Mouse (Mus musculus): Measurements from ENCODE around the gene Ankrd24. TPM values are rescaled to one million over a fixed set of nuclear protein-coding genes. Genes with fewer than 3 reads are reported as not detected.
A peak's percentile ranks its signal among the peaks of the same experiment; 100 is the strongest.

Ankrd24 gene
- polyA plus RNA-seq, 1 experiment from 2014 or later, result 14.8 TPM

DNA sequence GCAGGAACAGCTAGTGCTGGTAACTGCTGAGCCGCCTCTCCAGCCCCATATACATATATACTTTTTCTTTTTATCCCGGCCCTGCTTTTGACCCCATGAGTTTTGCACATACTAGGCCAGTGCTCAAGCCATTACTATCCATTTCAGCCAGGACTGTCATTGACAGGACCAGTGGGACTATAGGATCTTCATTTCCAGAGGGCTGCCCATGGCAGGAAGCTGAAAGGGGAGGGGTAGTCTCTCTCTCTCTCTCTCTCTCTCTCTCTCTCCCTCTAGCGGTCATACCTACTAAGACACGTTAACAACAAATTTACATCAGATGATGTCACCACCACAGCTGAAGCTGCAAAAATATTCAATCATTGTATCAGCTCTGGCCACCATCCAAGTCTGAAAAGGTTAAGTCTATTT is 25.6 kb upstream of the Ankrd24 start:
- Histone ChIP-seq H3K27ac (ENCODE audit: low read length) (0 out of 2 replicates have a peak overlapping the region, but pooled peaks have one; percentile 33), H3K9me3 (replicated peaks; ENCODE audit: control insufficient read depth, low read length) (no peaks in the 10 kb centered on the region), H3K4me1 (ENCODE audit: control insufficient read depth, insufficient read depth, low read length) (peaks cover 41% of the 10 kb centered on the region), H3K4me2 (ENCODE audit: low read depth, low read length) (no peak overlapping the region), H3K27me3 (ENCODE audit: control insufficient read depth, insufficient read depth, low read length) (no peaks in the 10 kb centered on the region), H3K36me3 (ENCODE audit: control insufficient read depth, insufficient read depth) (no peaks in the 10 kb centered on the region), H3K4me3 (ENCODE audit: low read length) (no peak overlapping the region), H3K9ac (ENCODE audit: low read length) (no peak overlapping the region)
- 23% methylated on average over 4 of the region's 4 CpGs for WGBS
- no peak for ATAC-seq (replicated peaks; ENCODE audit: extremely low read depth, insufficient read depth, low FRiP score)

DNA sequence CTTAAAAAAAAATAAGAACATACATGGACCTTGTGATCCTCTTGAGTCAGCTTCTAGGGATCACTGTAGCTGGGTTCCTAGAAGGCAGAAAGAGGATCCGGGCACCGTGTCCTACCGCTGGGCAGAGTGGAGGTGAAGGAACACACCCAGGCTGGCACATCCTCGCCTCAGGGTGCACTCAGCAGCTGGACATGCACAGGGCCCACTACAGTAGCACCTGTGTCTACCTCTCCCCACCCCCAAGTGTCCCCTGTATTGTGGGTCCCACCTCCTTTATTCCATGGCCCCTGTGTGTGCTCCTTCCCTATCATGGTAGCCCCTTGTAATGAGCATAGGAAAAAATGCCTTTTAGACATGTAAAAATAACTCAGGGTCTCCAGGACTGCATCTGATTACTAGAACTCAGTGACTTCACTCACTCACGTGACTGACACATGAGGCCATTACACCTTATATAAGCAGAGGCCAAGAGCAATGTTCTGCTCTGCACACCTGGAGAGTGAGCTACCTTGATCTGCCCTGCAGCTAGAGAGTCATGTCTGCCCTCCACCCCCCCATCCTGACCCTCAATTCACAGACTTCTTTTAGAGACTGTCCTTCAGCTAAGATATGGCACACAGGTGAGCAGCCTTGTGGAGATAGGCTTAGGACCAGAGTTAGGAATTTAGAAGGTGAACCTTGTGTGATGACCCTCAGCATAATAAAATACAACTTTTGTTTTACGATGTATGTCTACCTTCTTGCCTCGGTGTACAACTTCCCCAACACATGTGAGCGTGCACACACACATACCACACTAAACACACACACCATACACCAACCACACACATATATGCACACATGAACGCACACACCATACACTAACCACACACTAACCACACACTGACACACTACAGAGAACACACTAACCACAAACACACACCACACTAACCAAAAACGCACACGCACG is 24.0 kb upstream of the Ankrd24 start:
- ATAC-seq (replicated peaks; ENCODE audit: extremely low read depth, insufficient read depth, low FRiP score), result no peak
- Histone ChIP-seq H3K4me2 (ENCODE audit: low read depth, low read length) (peak overlapping the region; percentile 54), H3K4me3 (ENCODE audit: low read length) (peak overlapping the region; percentile 30), H3K27me3 (ENCODE audit: control insufficient read depth, insufficient read depth, low read length) (no peaks in the 10 kb centered on the region), H3K9ac (ENCODE audit: low read length) (peak overlapping the region; percentile 64), H3K9me3 (replicated peaks; ENCODE audit: control insufficient read depth, low read length) (no peaks in the 10 kb centered on the region), H3K36me3 (ENCODE audit: control insufficient read depth, insufficient read depth) (no peaks in the 10 kb centered on the region), H3K27ac (ENCODE audit: low read length) (peak overlapping the region; percentile 46; the same call in 1 of the 2 replicates), H3K4me1 (ENCODE audit: control insufficient read depth, insufficient read depth, low read length) (peaks cover 37% of the 10 kb centered on the region)
- 74% methylated on average over 12 of the region's 12 CpGs for WGBS

DNA sequence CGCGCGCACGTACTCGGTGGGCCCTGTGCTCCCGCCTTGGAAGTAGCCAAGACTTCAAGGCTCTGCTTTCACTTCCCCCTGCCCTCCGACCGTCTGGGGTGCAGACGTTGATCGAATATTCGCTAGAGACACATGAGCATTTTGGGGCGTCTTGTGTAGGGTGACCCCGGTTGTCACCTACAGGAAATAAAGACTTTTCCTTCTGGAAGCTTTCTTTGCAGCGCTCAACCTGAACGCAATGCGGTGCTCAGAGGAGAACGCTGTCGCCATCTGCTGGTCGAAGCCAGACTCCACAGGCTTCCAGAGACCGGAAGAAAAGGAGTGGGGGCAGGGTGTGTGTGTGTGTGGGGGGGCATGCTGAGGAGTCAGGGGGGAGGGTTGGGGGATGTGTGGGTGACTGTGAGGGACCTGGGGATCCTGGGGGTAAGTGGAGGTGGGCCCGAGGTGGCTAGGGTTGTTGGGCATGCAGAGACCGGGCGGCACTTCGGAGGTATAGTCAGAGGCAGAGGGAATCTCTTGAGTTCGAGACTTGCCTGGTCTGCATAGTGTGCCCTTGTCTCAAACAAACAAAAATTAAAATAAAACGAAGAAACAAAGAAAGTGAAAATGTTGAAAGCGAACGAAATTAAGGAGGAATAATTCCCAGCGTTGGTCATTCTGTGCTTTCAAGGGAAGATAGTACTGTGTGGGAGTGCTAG is 23.2 kb upstream of the Ankrd24 start:
- H3K27me3 ChIP-seq (ENCODE audit: control insufficient read depth, insufficient read depth, low read length), result no peaks in the 10 kb centered on the region
- ATAC-seq (replicated peaks; ENCODE audit: extremely low read depth, insufficient read depth, low FRiP score), result peak; percentile 28
- peak overlapping the region; percentile 68 for H3K4me2 ChIP-seq (ENCODE audit: low read depth, low read length)
- H3K36me3 ChIP-seq (ENCODE audit: control insufficient read depth, insufficient read depth), result peaks cover 4% of the 10 kb centered on the region; the same call in 1 of the 2 replicates
- peak overlapping the region; percentile 64 for H3K9ac ChIP-seq (ENCODE audit: low read length)
- peaks cover 33% of the 10 kb centered on the region for H3K4me1 ChIP-seq (ENCODE audit: control insufficient read depth, insufficient read depth, low read length)
- H3K4me3 ChIP-seq (ENCODE audit: low read length), result peak overlapping the region; percentile 52
- peak overlapping the region; percentile 92 for H3K27ac ChIP-seq (ENCODE audit: low read length)
- H3K9me3 ChIP-seq (replicated peaks; ENCODE audit: control insufficient read depth, low read length), result no peaks in the 10 kb centered on the region
- WGBS, result 16% methylated on average over 29 of the region's 29 CpGs

DNA sequence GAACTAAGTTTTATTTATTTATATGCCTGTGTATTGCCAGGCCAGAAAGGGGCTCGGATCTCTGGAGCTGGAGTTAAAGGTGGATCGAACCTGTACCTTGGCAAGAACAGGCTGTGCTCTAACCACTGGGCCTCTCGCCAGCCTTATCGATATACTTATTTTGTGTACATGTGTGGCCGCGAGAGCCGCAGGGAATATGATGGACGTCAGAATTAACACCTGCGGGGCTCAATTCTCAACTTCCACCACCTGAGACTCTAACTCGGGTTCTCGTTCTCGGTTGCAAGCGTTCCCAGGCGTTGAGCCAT is 22.7 kb upstream of the Ankrd24 start:
- no peaks in the 10 kb centered on the region for H3K27me3 ChIP-seq (ENCODE audit: control insufficient read depth, insufficient read depth, low read length)
- H3K36me3 ChIP-seq (ENCODE audit: control insufficient read depth, insufficient read depth), result peaks cover 4% of the 10 kb centered on the region; the same call in 1 of the 2 replicates
- 2% methylated on average over 14 of the region's 14 CpGs for WGBS
- H3K4me1 ChIP-seq (ENCODE audit: control insufficient read depth, insufficient read depth, low read length), result peaks cover 28% of the 10 kb centered on the region
- peak overlapping the region; percentile 68 for H3K4me2 ChIP-seq (ENCODE audit: low read depth, low read length)
- H3K27ac ChIP-seq (ENCODE audit: low read length), result peak overlapping the region; percentile 92
- H3K4me3 ChIP-seq (ENCODE audit: low read length), result peak overlapping the region; percentile 52
- peak overlapping the region; percentile 58 for H3K9ac ChIP-seq (ENCODE audit: low read length)
- ATAC-seq (replicated peaks; ENCODE audit: extremely low read depth, insufficient read depth, low FRiP score), result 0 out of 2 replicates have a peak, but pooled peaks have one; percentile 10
- H3K9me3 ChIP-seq (replicated peaks; ENCODE audit: control insufficient read depth, low read length), result 0 out of 2 replicates have a peak, but pooled peaks cover 2% of the 10 kb centered on the region

DNA sequence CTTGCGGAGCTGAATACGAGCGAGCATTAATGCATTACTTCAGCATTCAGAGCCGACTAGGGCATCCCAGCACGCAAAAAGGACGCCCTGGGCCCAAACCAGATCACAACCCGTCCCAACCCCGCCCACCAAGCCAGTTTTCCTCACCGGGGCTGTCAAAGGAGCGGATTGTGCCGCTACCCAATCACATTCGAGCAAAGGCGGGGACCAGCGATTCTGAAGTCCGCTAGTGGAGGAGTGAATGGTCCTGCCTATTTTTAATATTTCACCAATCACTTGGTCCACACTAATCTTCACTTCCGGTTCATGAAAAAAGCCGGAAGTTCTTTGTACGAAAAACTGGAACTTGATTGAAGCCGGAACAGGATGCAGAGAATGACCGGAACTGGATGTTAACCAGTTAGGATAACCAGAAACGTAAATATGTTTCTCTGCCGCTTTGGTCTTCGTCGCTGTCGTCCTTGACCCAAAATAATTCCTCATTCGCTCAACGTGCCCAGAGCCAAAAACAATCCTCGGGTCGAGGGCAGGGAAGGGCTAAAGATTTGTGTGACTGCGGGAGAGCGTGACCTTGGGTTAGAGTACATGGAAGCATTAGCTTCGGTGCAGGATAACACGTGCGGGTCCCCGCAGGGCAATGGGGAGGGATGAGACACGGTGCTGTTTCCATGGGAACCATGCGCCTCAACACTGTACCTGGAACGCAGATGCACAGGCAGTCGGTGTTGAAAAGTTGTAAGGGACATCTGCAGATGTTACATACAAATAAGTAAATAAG is 22.2 kb upstream of the Ankrd24 start, which contains the start of gene BC025920:
TSS of gene BC025920 (plus strand) at position 297 of the 778 bp plus-strand sequence.
- Histone ChIP-seq H3K9me3 (replicated peaks; ENCODE audit: control insufficient read depth, low read length) (peaks cover 8% of the 10 kb centered on the region), H3K4me3 (ENCODE audit: low read length) (peak within 1 kb of the TSS; percentile 59), H3K9ac (ENCODE audit: low read length) (peak within 1 kb of the TSS; percentile 69), H3K36me3 (ENCODE audit: control insufficient read depth, insufficient read depth) (peaks cover 4% of the 10 kb centered on the region; the same call in 1 of the 2 replicates), H3K27ac (ENCODE audit: low read length) (peak within 1 kb of the TSS; percentile 93), H3K4me1 (ENCODE audit: control insufficient read depth, insufficient read depth, low read length) (peaks cover 24% of the 10 kb centered on the region), H3K27me3 (ENCODE audit: control insufficient read depth, insufficient read depth, low read length) (no peaks in the 10 kb centered on the region), H3K4me2 (ENCODE audit: low read depth, low read length) (peak within 1 kb of the TSS; percentile 83)
- WGBS, result 1% methylated on average over 39 of the region's 39 CpGs
- peak; percentile 89 for ATAC-seq (replicated peaks; ENCODE audit: extremely low read depth, insufficient read depth, low FRiP score)

DNA sequence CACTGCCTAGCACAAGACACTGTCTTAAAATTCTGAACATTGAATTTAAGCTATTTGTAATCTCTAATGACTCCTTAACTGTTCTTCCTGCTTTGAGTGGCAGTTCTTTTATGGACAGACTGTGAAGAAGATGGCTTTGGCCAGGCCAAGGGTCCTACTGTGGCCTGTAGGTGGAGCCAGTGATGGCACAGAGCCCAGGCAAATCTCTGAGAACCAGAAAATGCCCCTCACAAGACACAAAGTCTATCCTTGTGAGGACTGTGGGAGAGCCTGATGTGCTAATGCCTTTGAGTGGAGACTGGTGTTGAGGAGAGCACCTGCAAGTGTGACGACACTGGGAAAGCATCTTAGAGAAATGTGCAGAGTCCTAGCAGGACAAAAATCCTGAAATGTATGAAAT is 20.0 kb upstream of the Ankrd24 start:
- Histone ChIP-seq H3K9ac (ENCODE audit: low read length) (no peak overlapping the region), H3K36me3 (ENCODE audit: control insufficient read depth, insufficient read depth) (peaks cover 4% of the 10 kb centered on the region; the same call in 1 of the 2 replicates), H3K27ac (ENCODE audit: low read length) (no peak overlapping the region), H3K4me3 (ENCODE audit: low read length) (no peak overlapping the region), H3K4me1 (ENCODE audit: control insufficient read depth, insufficient read depth, low read length) (peaks cover 9% of the 10 kb centered on the region), H3K27me3 (ENCODE audit: control insufficient read depth, insufficient read depth, low read length) (no peaks in the 10 kb centered on the region), H3K4me2 (ENCODE audit: low read depth, low read length) (no peak overlapping the region), H3K9me3 (replicated peaks; ENCODE audit: control insufficient read depth, low read length) (peaks cover 8% of the 10 kb centered on the region)
- 86% methylated on average over 1 of the region's 1 CpGs for WGBS
- ATAC-seq (replicated peaks; ENCODE audit: extremely low read depth, insufficient read depth, low FRiP score), result no peak

DNA sequence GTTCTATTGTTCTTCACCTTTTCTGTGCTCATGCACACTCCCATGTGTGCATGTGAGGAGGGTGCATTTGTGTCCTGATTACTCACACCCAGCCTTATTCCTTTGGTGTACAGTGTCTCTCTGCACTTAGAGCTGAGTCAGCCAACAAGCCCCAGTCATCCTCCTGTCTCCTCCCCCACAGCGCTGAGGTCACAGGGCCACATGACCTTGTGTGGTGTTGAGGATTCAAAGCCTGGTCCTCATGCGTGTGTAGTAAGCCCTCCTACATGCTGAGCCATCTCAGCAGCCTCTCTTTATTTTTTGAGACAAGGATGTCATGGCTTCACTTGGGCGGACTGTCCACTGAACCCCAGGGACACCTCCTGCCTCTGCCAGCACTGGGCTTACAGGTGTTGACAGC is 15.6 kb upstream of the Ankrd24 start:
- Histone ChIP-seq H3K27me3 (ENCODE audit: control insufficient read depth, insufficient read depth, low read length) (no peaks in the 10 kb centered on the region), H3K4me3 (ENCODE audit: low read length) (no peak overlapping the region), H3K4me2 (ENCODE audit: low read depth, low read length) (no peak overlapping the region), H3K9ac (ENCODE audit: low read length) (no peak overlapping the region), H3K9me3 (replicated peaks; ENCODE audit: control insufficient read depth, low read length) (peaks cover 8% of the 10 kb centered on the region), H3K4me1 (ENCODE audit: control insufficient read depth, insufficient read depth, low read length) (no peaks in the 10 kb centered on the region), H3K27ac (ENCODE audit: low read length) (no peak overlapping the region), H3K36me3 (ENCODE audit: control insufficient read depth, insufficient read depth) (peaks cover 4% of the 10 kb centered on the region; the same call in 1 of the 2 replicates)
- ATAC-seq (replicated peaks; ENCODE audit: extremely low read depth, insufficient read depth, low FRiP score), result no peak
- 62% methylated on average over 3 of the region's 3 CpGs for WGBS

DNA sequence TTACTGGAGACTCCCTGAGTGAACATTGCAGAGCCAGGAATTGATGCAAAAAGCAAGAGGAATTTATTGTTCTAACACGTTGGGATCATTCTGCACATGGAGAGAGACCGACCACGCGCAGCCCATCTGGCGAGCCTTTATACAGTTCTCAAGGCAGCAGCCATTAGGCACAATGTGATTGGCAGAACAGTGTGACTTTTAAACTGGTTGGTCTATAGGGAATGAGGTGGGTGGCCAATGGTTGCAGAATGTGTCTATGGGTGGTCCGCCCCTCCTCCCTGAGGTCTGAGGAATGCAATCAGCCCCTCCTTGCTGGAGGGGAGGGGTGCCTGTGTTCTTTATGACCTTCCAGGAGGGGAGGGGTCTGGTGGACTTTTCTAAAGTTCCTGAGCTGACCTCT is 12.9 kb upstream of the Ankrd24 start:
- no peaks in the 10 kb centered on the region for H3K36me3 ChIP-seq (ENCODE audit: control insufficient read depth, insufficient read depth)
- H3K9ac ChIP-seq (ENCODE audit: low read length), result no peak overlapping the region
- H3K4me2 ChIP-seq (ENCODE audit: low read depth, low read length), result no peak overlapping the region
- WGBS, result 60% methylated on average over 6 of the region's 6 CpGs
- no peaks in the 10 kb centered on the region for H3K27me3 ChIP-seq (ENCODE audit: control insufficient read depth, insufficient read depth, low read length)
- no peak overlapping the region for H3K4me3 ChIP-seq (ENCODE audit: low read length)
- H3K4me1 ChIP-seq (ENCODE audit: control insufficient read depth, insufficient read depth, low read length), result no peaks in the 10 kb centered on the region
- H3K27ac ChIP-seq (ENCODE audit: low read length), result no peak overlapping the region
- peaks cover 6% of the 10 kb centered on the region for H3K9me3 ChIP-seq (replicated peaks; ENCODE audit: control insufficient read depth, low read length)
- ATAC-seq (replicated peaks; ENCODE audit: extremely low read depth, insufficient read depth, low FRiP score), result no peak
